Mouse (Mus musculus) intestine, postnatal 0 days (tissue): ENCODE results near the gene Ncf4. TPM values are rescaled to one million over a fixed set of nuclear protein-coding genes. Genes with fewer than 3 reads are reported as not detected.
A peak's percentile ranks its signal among the peaks of the same experiment; 100 is the strongest.

Experiments
- ATAC-seq: fragments of 200-750 bp; cut with Nextera tagmentation; 2 replicates; pipeline ENCODE4 v1.8.0; 2017; ENCODE audit warnings: mild to moderate bottlenecking, moderate TSS enrichment, moderate library complexity
- H3K27ac ChIP-seq: fragments of 300-500 bp; sonication (generic); 2 replicates; pipeline ENCODE4 v1.5.1; 2014; ENCODE audit warnings: mild to moderate bottlenecking, low read depth, low read length, moderate library complexity
- H3K27me3 ChIP-seq: fragments of 300-500 bp; sonication (generic); replicated peaks from 2 replicates; pipeline ENCODE4 v1.6.1; 2014; ENCODE audit warnings: low read length, mixed read lengths; ENCODE audit not compliant: control insufficient read depth, insufficient read depth
- H3K36me3 ChIP-seq: fragments of 300-500 bp; sonication (generic); 2 replicates; pipeline ENCODE4 v1.6.1; 2014; ENCODE audit warnings: mild to moderate bottlenecking, moderate library complexity; ENCODE audit not compliant: control insufficient read depth, insufficient read depth
- H3K4me1 ChIP-seq: fragments of 300-500 bp; sonication (generic); replicated peaks from 2 replicates; pipeline ENCODE4 v1.6.1; 2014; ENCODE audit warnings: antibody characterized with exemption, low read length, mixed read lengths; ENCODE audit not compliant: control insufficient read depth, insufficient read depth
- H3K4me2 ChIP-seq: fragments of 300-500 bp; sonication (generic); replicated peaks from 2 replicates; pipeline ENCODE4 v1.6.1; 2014; ENCODE audit warnings: low read depth, mild to moderate bottlenecking, moderate library complexity
- H3K4me3 ChIP-seq: fragments of 300-500 bp; sonication (generic); 2 replicates; pipeline ENCODE4 v1.5.1; 2014; ENCODE audit warnings: low read depth, low read length
- H3K9ac ChIP-seq: fragments of 300-500 bp; sonication (generic); 2 replicates; pipeline ENCODE4 v1.6.1; 2014; ENCODE audit warnings: mild to moderate bottlenecking, low read depth, low read length
- H3K9me3 ChIP-seq: fragments of 300-500 bp; sonication (generic); 2 replicates; pipeline ENCODE4 v1.6.1; 2016; ENCODE audit warnings: mixed run types; ENCODE audit not compliant: control insufficient read depth
- CTCF ChIP-seq: sonication (generic); IDR thresholded peaks from 2 replicates; pipeline ENCODE4 v1.5.1; 2016; ENCODE audit warnings: low read depth, mild to moderate bottlenecking, control low read depth, antibody characterized with exemption, moderate library complexity
- WGBS: fragments of 180-500 bp; shearing (Covaris S2); extraction: QIAGEN DNeasy Blood & Tissue Kit; methylation state at CpG from one replicate; pipeline ENCODE4 v1.1.7; 2014; 5-methylcytosine and 5-hydroxymethylcytosine counted together
- polyA plus RNA-seq: library from polyadenylated mRNA; unstranded; fragments of >200 nt; fragmentation: Nextera tagmentation; extraction: Ambion mirVana; gene quantifications from 2 replicates; pipeline ENCODE4 v1.2.1, GENCODE M21; 2015

Gene Ncf4
- polyA plus RNA-seq, 1 experiment from 2014 or later: 2.8 TPM

DNA sequence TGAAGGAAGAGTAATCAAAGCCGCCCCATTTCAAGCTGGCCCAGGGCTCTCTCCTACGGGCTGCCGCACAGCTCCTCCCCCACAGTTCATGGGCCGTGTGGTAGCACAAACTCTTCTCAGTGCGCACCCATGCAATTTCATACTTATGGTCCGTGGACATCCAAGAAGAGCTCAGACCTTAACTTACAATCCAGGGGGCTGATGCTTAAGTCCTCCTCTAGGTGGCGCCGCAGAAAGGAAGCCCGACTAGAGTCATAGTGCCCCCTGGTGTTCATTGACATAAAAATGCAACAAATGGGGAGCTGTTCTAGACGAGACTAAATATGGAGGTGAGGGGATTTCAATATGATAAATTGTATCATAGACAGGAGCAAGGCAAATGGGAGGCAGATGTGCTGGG, 5.1 kb upstream of the Ncf4 start:
- no peak overlapping the region for H3K4me3 ChIP-seq
- 23% methylated on average over 10 of the region's 10 CpGs for WGBS
- no peak overlapping the region for H3K27ac ChIP-seq
- no peaks in the 10 kb centered on the region for H3K4me1 ChIP-seq
- H3K36me3 ChIP-seq: no peaks in the 10 kb centered on the region
- H3K4me2 ChIP-seq: no peak overlapping the region
- H3K9ac ChIP-seq: no peak overlapping the region
- H3K27me3 ChIP-seq: peaks cover 8% of the 10 kb centered on the region; the same call in 1 of the 2 replicates
- H3K9me3 ChIP-seq: no peaks in the 10 kb centered on the region
- ATAC-seq: no peak
- peak; percentile 98 for TF ChIP-seq CTCF

DNA sequence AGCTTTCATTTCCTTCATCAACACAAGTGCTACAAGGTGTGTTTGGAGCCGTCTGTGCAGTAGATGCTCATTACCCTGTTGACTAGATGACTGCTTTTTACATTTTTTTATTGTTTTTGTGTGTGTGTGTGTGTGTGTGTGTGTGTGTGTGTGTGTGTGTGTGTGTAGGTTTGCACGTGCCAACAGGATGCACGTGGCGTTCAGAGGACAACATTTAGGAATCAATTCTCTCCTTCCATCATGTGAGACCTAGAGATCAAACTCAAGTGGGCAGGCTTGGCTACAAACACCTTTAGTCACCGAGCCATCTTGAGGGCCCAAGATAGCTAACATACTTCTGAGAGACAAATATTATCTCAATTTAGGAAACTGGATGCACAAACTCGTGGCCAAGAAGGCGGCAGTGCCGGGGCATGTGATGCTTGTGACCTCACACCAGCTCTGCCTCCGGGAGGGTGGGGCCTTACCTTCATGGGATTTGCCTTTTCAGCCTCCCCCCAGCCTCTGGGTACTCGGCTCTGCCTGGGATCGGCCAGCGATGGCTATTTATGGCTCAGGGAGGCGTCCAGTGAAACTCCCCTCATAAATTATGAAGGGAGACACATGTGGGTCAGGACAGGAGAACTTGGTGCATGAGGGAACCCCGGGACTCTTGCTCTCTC, 4.5 kb upstream of the Ncf4 start:
- no peaks in the 10 kb centered on the region for H3K4me1 ChIP-seq
- no peak overlapping the region for H3K4me3 ChIP-seq
- peaks cover 8% of the 10 kb centered on the region; the same call in 1 of the 2 replicates for H3K27me3 ChIP-seq
- 60% methylated on average over 14 of the region's 14 CpGs for WGBS
- no peak overlapping the region for H3K9ac ChIP-seq
- H3K36me3 ChIP-seq: no peaks in the 10 kb centered on the region
- no peak overlapping the region for H3K4me2 ChIP-seq
- no peak overlapping the region for H3K27ac ChIP-seq
- no peak for TF ChIP-seq CTCF
- no peaks in the 10 kb centered on the region for H3K9me3 ChIP-seq
- no peak for ATAC-seq

DNA sequence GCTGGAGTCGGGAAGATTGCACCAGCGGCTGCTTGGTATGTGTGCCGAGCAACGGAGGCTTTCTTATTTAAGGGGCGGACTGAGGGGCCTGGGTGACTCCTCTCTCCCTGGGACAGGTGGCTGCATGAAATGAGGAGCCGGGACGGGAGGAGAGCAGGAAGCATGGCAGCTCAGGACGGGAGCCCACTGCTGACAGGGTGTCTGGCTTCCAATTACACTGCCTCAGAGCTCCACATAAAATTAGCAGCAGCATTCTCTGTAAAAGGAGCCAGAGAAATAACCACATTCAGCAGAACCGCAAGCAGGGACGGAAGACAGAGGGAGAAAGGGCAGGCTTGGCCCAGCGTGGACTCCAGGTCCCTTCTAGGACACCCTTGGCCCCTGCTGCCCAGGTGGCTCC, 3.3 kb upstream of the Ncf4 start:
- no peak overlapping the region for H3K27ac ChIP-seq
- no peaks in the 10 kb centered on the region for H3K36me3 ChIP-seq
- H3K27me3 ChIP-seq: peaks cover 8% of the 10 kb centered on the region; the same call in 1 of the 2 replicates
- ATAC-seq: no peak
- no peak overlapping the region for H3K4me3 ChIP-seq
- 50% methylated on average over 11 of the region's 11 CpGs for WGBS
- TF ChIP-seq CTCF: no peak
- H3K4me2 ChIP-seq: no peak overlapping the region
- no peaks in the 10 kb centered on the region for H3K9me3 ChIP-seq
- no peaks in the 10 kb centered on the region for H3K4me1 ChIP-seq
- no peak overlapping the region for H3K9ac ChIP-seq

DNA sequence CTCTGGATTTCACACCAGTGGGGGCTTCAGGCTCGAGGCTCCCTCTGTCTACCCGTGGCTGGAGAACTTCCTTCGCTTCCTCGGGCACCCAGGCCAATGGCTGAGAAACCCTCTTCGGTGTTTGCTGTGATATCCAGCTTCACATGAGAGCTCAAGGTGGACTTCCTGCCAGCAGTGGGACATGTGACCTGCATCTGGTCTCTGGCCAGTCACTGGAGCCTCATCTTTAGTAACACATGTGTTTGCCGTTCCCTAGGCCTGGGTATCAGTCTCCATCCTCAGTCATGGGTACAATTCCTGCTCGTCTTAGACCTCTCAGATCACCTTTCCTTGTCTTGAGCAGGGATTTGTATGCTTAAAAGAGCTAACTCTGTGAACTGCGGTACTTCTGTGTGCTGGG, 1.5 kb upstream of the Ncf4 start:
- Histone ChIP-seq H3K27ac (no peak overlapping the region), H3K9me3 (no peaks in the 10 kb centered on the region), H3K36me3 (no peaks in the 10 kb centered on the region), H3K4me1 (no peaks in the 10 kb centered on the region), H3K27me3 (peaks cover 8% of the 10 kb centered on the region; the same call in 1 of the 2 replicates), H3K9ac (no peak overlapping the region; the same call in 1 of the 2 replicates), H3K4me2 (no peak overlapping the region), H3K4me3 (no peak overlapping the region)
- TF ChIP-seq CTCF: no peak
- WGBS: 73% methylated on average over 8 of the region's 8 CpGs
- ATAC-seq: no peak

DNA sequence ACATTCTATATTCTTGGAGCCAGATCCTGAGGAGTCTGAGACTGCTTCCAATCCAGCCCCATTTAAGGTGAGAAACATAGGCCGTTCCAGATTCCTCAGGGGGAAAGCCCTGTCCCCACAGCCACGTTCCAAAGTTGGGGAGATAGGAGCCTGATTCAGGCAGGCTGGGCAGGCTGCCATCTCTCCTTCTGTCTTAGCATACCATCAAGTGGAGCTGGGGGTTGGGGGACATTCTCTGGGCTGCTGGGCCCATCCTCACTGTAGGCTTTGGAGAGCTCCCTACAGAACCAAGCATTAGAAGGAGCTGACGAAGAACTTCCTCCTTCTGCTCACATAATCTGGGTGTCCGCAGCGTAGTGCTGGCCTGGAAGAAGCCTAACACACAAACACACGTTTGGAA, 827 bp upstream of the Ncf4 start:
- H3K27ac ChIP-seq: no peak overlapping the region
- 49% methylated on average over 6 of the region's 6 CpGs for WGBS
- H3K27me3 ChIP-seq: peaks cover 4% of the 10 kb centered on the region; the same call in 1 of the 2 replicates
- H3K36me3 ChIP-seq: no peaks in the 10 kb centered on the region
- ATAC-seq: no peak
- TF ChIP-seq CTCF: no peak
- H3K4me3 ChIP-seq: no peak overlapping the region
- no peaks in the 10 kb centered on the region for H3K4me1 ChIP-seq
- no peaks in the 10 kb centered on the region for H3K9me3 ChIP-seq
- no peak overlapping the region for H3K4me2 ChIP-seq
- no peak overlapping the region for H3K9ac ChIP-seq

DNA sequence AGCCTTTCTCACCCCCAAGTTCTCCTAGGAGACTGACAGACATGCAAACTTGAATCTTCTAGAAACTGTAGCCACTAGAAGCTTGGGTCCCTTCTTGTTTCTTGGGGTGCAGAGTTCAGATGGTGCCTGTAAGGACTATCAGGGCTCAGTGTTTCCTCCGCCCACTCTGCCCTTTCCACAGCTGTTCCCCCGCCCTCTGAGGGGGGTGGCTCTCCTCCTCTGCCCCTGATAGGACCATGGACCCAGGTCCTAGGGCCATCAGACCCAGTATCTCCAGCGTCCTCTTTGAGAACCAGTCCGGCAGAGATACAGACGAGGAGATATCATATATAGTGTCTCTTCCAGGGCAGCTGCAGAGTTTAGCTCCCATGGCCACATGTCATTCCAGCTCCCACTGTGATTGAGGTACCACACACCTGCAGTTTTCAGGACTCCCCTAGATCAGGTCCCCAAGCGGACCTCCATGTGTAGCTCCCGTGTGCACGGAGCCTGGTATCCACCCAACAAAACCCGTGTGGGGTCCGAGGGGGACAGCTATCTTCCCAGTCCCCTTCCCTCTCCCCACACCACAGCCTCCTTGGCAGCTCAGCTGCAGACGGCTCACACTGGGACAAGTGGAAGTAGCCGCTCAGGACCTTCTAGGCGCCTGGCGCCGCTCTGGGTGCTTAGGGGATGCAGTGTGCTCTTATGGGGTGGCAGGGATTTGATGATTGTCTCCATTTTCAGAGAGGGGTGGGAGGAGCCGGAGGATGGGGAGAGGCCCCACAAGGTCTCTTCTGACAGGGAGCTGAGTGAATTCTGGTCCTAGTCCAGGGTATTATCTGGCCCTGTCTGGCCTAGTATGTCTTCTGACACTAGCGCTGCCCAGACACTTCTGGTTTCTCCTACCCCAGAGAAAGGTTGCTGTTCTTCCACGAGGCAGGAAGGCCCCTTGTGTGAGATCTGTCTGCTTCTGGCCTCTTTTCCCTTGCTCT, 1.8 kb downstream of the Ncf4 start:
- Histone ChIP-seq H3K4me3 (no peak overlapping the region), H3K9ac (no peak overlapping the region), H3K4me1 (no peaks in the 10 kb centered on the region), H3K9me3 (no peaks in the 10 kb centered on the region), H3K27me3 (no peaks in the 10 kb centered on the region), H3K27ac (no peak overlapping the region), H3K4me2 (no peak overlapping the region), H3K36me3 (no peaks in the 10 kb centered on the region)
- ATAC-seq: no peak
- WGBS: 72% methylated on average over 18 of the region's 18 CpGs
- TF ChIP-seq CTCF: no peak
